In genomic region chr12:98734880-98735801, GRCm38 (mm10) we compare ENCODE assay signal across 8 mouse cellular contexts. TPM values are rescaled to one million over a fixed set of nuclear protein-coding genes. Genes with fewer than 3 reads are reported as not detected.
DNase-seq lines count a peak whose midpoint lies in the region; ATAC-seq and TF ChIP-seq lines count a peak whose summit lies in the region.

No protein-coding gene starts in this region.

- ATAC-seq in intestine, embryonic 16.5 days = peak; percentile 11; the same call in 1 of the 2 replicates
- ATAC-seq in neural tube, embryonic 11.5 days (ENCODE audit: insufficient read depth, low FRiP score, low TSS enrichment) = peak; percentile 23; the same call in 1 of the 2 replicates

- H3K4me2 ChIP-seq in intestine, embryonic 16.5 days (ENCODE audit: low read depth, low read length) = peak overlapping the region; percentile 69
- peak overlapping the region; percentile 88 for H3K4me2 ChIP-seq in neural tube, embryonic 11.5 days (ENCODE audit: low read depth)

- TF ChIP-seq CTCF in left cerebral cortex, adult 2 months (IDR thresholded peaks at IDR 0.05) = no peak

- DNase-seq in left cerebral cortex, adult 2 months (ENCODE audit: extremely low spot score in 1 of 2, low spot score in 2 of 2) = no peak
- DNase-seq in left cerebral cortex, postnatal 36 days (ENCODE audit: low spot score in 2 of 2) = no peak
- DNase-seq in embryo, embryonic 10.5 days (ENCODE audit: low spot score) = peak; percentile 12
- no peak for DNase-seq in neural tube, embryonic 11.5 days (ENCODE audit: low spot score)
- no peak for DNase-seq in layer of hippocampus, postnatal 25 days (ENCODE audit: extremely low spot score in 1 of 2, low spot score in 1 of 2)
- DNase-seq in left cerebral cortex, postnatal 25 days (ENCODE audit: low spot score in 2 of 2) = no peak
- DNase-seq in adrenal gland, postnatal 10 days = no peak

- peaks cover 19% of the 10 kb centered on the region for H3K4me1 ChIP-seq in intestine, embryonic 16.5 days (ENCODE audit: control insufficient read depth, insufficient read depth, low read length)
- H3K4me1 ChIP-seq in neural tube, embryonic 11.5 days (ENCODE audit: control insufficient read depth, insufficient read depth, low read length) = peaks cover 17% of the 10 kb centered on the region

- peak overlapping the region; percentile 81 for H3K4me3 ChIP-seq in left cerebral cortex, adult 2 months
- H3K4me3 ChIP-seq in intestine, embryonic 16.5 days (ENCODE audit: low read length) = peak overlapping the region; percentile 69
- peak overlapping the region; percentile 63 for H3K4me3 ChIP-seq in neural tube, embryonic 11.5 days (ENCODE audit: low read depth, low read length)

- no peaks in the 10 kb centered on the region for H3K36me3 ChIP-seq in intestine, embryonic 16.5 days (ENCODE audit: control insufficient read depth, insufficient read depth, low read length)
- H3K36me3 ChIP-seq in neural tube, embryonic 11.5 days (ENCODE audit: control insufficient read depth, insufficient read depth, low read length) = no peaks in the 10 kb centered on the region

- H3K27ac ChIP-seq in left cerebral cortex, adult 2 months = peak overlapping the region; percentile 85
- H3K27ac ChIP-seq in intestine, embryonic 16.5 days (ENCODE audit: low read length) = peak overlapping the region; percentile 20; the same call in 1 of the 2 replicates
- H3K27ac ChIP-seq in neural tube, embryonic 11.5 days (ENCODE audit: low read depth, low read length) = no peak overlapping the region

- WGBS in intestine, embryonic 16.5 days = 11% methylated on average over 22 of the region's 22 CpGs
- 11% methylated on average over 22 of the region's 22 CpGs for WGBS in neural tube, embryonic 11.5 days

- intact Hi-C loops in left cerebral cortex, adult 2 months (cut with DNase I) = no loop called here
- intact Hi-C loops in left cerebral cortex, postnatal 36 days (cut with DNase I) = loop anchor here (5.0 kb wide), 1 partner anchor 38 kb away; no protein-coding TSS in a partner anchor
- intact Hi-C loops in left cerebral cortex, postnatal 25 days (cut with DNase I) = loop anchor here (1.0 kb wide), 1 partner anchor 61 kb away; no protein-coding TSS in a partner anchor

- no peaks in the 10 kb centered on the region for H3K9me3 ChIP-seq in intestine, embryonic 16.5 days (ENCODE audit: control insufficient read depth, low read length)
- H3K9me3 ChIP-seq in neural tube, embryonic 11.5 days (ENCODE audit: control insufficient read depth, low read length) = no peaks in the 10 kb centered on the region

- no peaks in the 10 kb centered on the region for H3K27me3 ChIP-seq in intestine, embryonic 16.5 days (replicated peaks; ENCODE audit: control insufficient read depth, insufficient read depth, low read length)
- peaks cover 5% of the 10 kb centered on the region for H3K27me3 ChIP-seq in neural tube, embryonic 11.5 days (ENCODE audit: control insufficient read depth, insufficient read depth, low read length)

- H3K9ac ChIP-seq in intestine, embryonic 16.5 days (ENCODE audit: low read depth, low read length) = peak overlapping the region; percentile 69
- peak overlapping the region; percentile 65 for H3K9ac ChIP-seq in neural tube, embryonic 11.5 days (ENCODE audit: low read length)

RNA-seq across cellular contexts. Expression of gene Ptpn21, which starts 2.1 kb away (rescaled TPM):
- total RNA-seq in left cerebral cortex, adult 2 months (2021) = 10 to 100 TPM in 1 of 2 experiments, 1 to 10 TPM in 1; 7.9 to 12.6 TPM
- 10 to 100 TPM; 10.2 to 11.6 TPM for total RNA-seq in left cerebral cortex, postnatal 36 days (2021)
- 4.7 and 6.1 TPM in 2 replicates for polyA plus RNA-seq in intestine, embryonic 16.5 days (2015; fragmentation: Nextera tagmentation; extraction: Ambion mirVana)
- polyA plus RNA-seq in neural tube, embryonic 11.5 days (2014; fragmentation: Nextera tagmentation; extraction: Ambion mirVana) = 6.6 and 6.8 TPM in 2 replicates
- 1 to 10 TPM; 7.8 to 7.9 TPM for total RNA-seq in layer of hippocampus, postnatal 25 days (2021)
- total RNA-seq in left cerebral cortex, postnatal 25 days (2021) = 1 to 10 TPM; 8.3 to 9.6 TPM
- total RNA-seq in adrenal gland, postnatal 10 days (2021) = 10 to 100 TPM; 17.5 to 22.7 TPM

RNA-seq across cellular contexts. Expression of gene Zc3h14, which starts 11.6 kb away (rescaled TPM):
- total RNA-seq in left cerebral cortex, adult 2 months (2021) = 10 to 100 TPM; 93.1 to 96.1 TPM
- 100 to 1,000 TPM in 1 of 2 experiments, 10 to 100 TPM in 1; 89.0 to 100 TPM for total RNA-seq in left cerebral cortex, postnatal 36 days (2021)
- polyA plus RNA-seq in intestine, embryonic 16.5 days (2015; fragmentation: Nextera tagmentation; extraction: Ambion mirVana) = 65.6 and 70.2 TPM in 2 replicates
- 169 and 170 TPM in 2 replicates for polyA plus RNA-seq in neural tube, embryonic 11.5 days (2014; fragmentation: Nextera tagmentation; extraction: Ambion mirVana)
- total RNA-seq in layer of hippocampus, postnatal 25 days (2021) = 100 to 1,000 TPM in 1 of 2 experiments, 10 to 100 TPM in 1; 86.0 to 101 TPM
- 10 to 100 TPM; 93.1 to 97.3 TPM for total RNA-seq in left cerebral cortex, postnatal 25 days (2021)
- total RNA-seq in adrenal gland, postnatal 10 days (2021) = 10 to 100 TPM; 74.9 to 84.4 TPM
